Comparison of ENCODE assay signal across 7 mouse cellular contexts in the genomic region with DNA sequence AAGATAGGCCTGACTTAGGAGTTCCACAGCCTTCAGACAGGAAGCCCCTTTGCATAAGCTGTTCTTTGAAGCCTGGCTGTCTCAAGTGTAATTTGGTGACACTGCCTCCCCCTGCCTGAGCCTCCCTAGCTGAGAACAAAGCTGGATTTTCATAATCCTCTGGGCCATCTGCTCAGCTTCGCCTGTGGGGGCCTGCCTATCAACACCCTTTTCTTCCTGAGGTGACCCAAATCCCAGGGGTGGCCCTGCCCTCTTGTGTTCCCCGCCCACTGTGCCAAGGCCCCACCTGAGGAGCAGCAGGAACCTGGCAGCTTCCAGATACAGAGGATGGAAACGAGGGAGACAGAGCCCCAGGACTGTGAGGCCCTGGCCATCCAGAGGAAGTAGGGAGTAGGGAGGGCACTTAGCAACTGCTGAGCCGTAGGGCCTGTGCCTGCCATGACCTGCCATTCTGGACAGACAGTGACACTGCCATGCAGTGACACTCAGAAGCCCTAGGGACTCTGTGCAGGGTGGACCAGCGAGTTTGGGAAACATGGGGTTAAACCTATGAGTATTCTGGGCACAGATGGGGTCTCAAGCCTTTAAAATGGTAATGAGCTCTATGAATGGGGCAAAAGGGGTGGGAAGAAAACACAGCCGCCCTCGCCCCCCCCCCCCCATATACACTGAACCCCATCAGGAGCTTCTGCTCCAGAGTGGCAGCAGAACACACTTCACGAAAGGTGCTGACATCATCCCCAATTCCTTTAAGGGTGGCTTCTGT. TPM values are rescaled to one million over a fixed set of nuclear protein-coding genes. Genes with fewer than 3 reads are reported as not detected.
A peak's percentile ranks its signal among the peaks of the same experiment; 100 is the strongest.
DNase-seq lines count a peak whose midpoint lies in the region; ATAC-seq and TF ChIP-seq lines count a peak whose summit lies in the region.

No protein-coding gene starts in this region.

- H3K9me3 ChIP-seq in forebrain, embryonic 12.5 days: no peaks in the 10 kb centered on the region
- H3K9me3 ChIP-seq in liver, embryonic 15.5 days (replicated peaks): no peaks in the 10 kb centered on the region

- no peaks in the 10 kb centered on the region for H3K27me3 ChIP-seq in forebrain, embryonic 12.5 days
- H3K27me3 ChIP-seq in liver, embryonic 15.5 days: no peaks in the 10 kb centered on the region

- peaks cover 29% of the 10 kb centered on the region for H3K4me1 ChIP-seq in bone marrow, adult 2 months (ENCODE audit: control insufficient read depth, insufficient read depth, low read length)
- H3K4me1 ChIP-seq in forebrain, embryonic 12.5 days: peaks cover 47% of the 10 kb centered on the region
- peaks cover 56% of the 10 kb centered on the region for H3K4me1 ChIP-seq in liver, embryonic 15.5 days (replicated peaks)

- WGBS in bone marrow, adult 2 months: 35% methylated on average over 8 of the region's 8 CpGs
- 6% methylated on average over 8 of the region's 8 CpGs for WGBS in forebrain, embryonic 12.5 days
- 41% methylated on average over 8 of the region's 8 CpGs for WGBS in liver, embryonic 15.5 days (ENCODE audit: insufficient replicate concordance)

- ATAC-seq in forebrain, embryonic 12.5 days (ENCODE audit: low FRiP score): peak; percentile 78
- ATAC-seq in liver, embryonic 15.5 days (ENCODE audit: insufficient read depth): no peak
- ATAC-seq in erythroblast, adult 5-6 weeks (replicated peaks; ENCODE audit: low FRiP score, poor library complexity, severe bottlenecking): no peak; the same call in 1 of the 2 replicates

- TF ChIP-seq CTCF in bone marrow, adult 2 months (IDR thresholded peaks at IDR 0.05; ENCODE audit: control insufficient read depth, insufficient read depth, low read length): no peak

- TF ChIP-seq POLR2A in bone marrow, adult 2 months (IDR thresholded peaks at IDR 0.05; ENCODE audit: borderline replicate concordance, control insufficient read depth, low read depth, low read length): no peak

- peak overlapping the region; percentile 67 for H3K27ac ChIP-seq in bone marrow, adult 2 months (ENCODE audit: control insufficient read depth, insufficient read depth, low read depth, low read length, poor library complexity)
- H3K27ac ChIP-seq in forebrain, embryonic 12.5 days: peak overlapping the region; percentile 91
- 0 out of 2 replicates have a peak overlapping the region, but pooled peaks have one; percentile 9 for H3K27ac ChIP-seq in liver, embryonic 15.5 days (replicated peaks)

- H3K4me3 ChIP-seq in bone marrow, adult 2 months (replicated peaks; ENCODE audit: control insufficient read depth, low read depth, low read length): no peak overlapping the region
- no peak overlapping the region for H3K4me3 ChIP-seq in forebrain, embryonic 12.5 days (replicated peaks)
- H3K4me3 ChIP-seq in liver, embryonic 15.5 days (replicated peaks): no peak overlapping the region

- H3K4me2 ChIP-seq in forebrain, embryonic 12.5 days: peak overlapping the region; percentile 31
- H3K4me2 ChIP-seq in liver, embryonic 15.5 days: 0 out of 2 replicates have a peak overlapping the region, but pooled peaks have one; percentile 1

- H3K9ac ChIP-seq in forebrain, embryonic 12.5 days: no peak overlapping the region; the same call in 1 of the 2 replicates
- peak overlapping the region; percentile 11; the same call in 1 of the 2 replicates for H3K9ac ChIP-seq in liver, embryonic 15.5 days

- peak; percentile 94 for DNase-seq in retina, postnatal 1 day
- DNase-seq in adrenal gland, postnatal 36 days: no peak
- DNase-seq in spleen, postnatal 14 days (ENCODE audit: low spot score in 2 of 2): no peak

- H3K36me3 ChIP-seq in forebrain, embryonic 12.5 days (replicated peaks): peaks cover 47% of the 10 kb centered on the region
- peaks cover 15% of the 10 kb centered on the region; the same call in 1 of the 2 replicates for H3K36me3 ChIP-seq in liver, embryonic 15.5 days (replicated peaks)

RNA-seq across cellular contexts. Expression of gene Akna, which starts 13.8 kb away (rescaled TPM):
- 34.5 and 61.0 TPM in 2 replicates for polyA plus RNA-seq in bone marrow, adult 2 months (2011; ENCODE audit: insufficient read depth, insufficient read length, low replicate concordance, missing spikeins)
- polyA plus RNA-seq in forebrain, embryonic 12.5 days (2016; fragmentation: Nextera tagmentation; extraction: Ambion mirVana): 24.6 and 29.3 TPM in 2 replicates
- 4.8 and 5.7 TPM in 2 replicates for polyA plus RNA-seq in liver, embryonic 15.5 days (2015; fragmentation: Nextera tagmentation; extraction: Ambion mirVana)
- total RNA-seq in adrenal gland, postnatal 36 days (2021): 1 to 10 TPM; 2.6 to 4.3 TPM
- total RNA-seq in erythroblast, adult 5-6 weeks (2015; ENCODE audit: low replicate concordance): 16.9 and 18.4 TPM in 2 replicates
- 8.2 and 9.5 TPM in 2 replicates for total RNA-seq in erythroblast, adult 5-6 weeks (2017; ENCODE audit: low replicate concordance)

RNA-seq across cellular contexts. Expression of gene Orm2, which starts 27.1 kb away (rescaled TPM):
- not detected in 2 replicates for polyA plus RNA-seq in bone marrow, adult 2 months (2011; ENCODE audit: insufficient read depth, insufficient read length, low replicate concordance, missing spikeins)
- not detected in 2 replicates for polyA plus RNA-seq in forebrain, embryonic 12.5 days (2016; fragmentation: Nextera tagmentation; extraction: Ambion mirVana)
- polyA plus RNA-seq in liver, embryonic 15.5 days (2015; fragmentation: Nextera tagmentation; extraction: Ambion mirVana): not detected in 2 replicates
- 1 to 10 TPM; 3.9 to 7.8 TPM for total RNA-seq in adrenal gland, postnatal 36 days (2021)
- not detected in 2 replicates for total RNA-seq in erythroblast, adult 5-6 weeks (2015; ENCODE audit: low replicate concordance)
- total RNA-seq in erythroblast, adult 5-6 weeks (2017; ENCODE audit: low replicate concordance): not detected in 2 replicates

RNA-seq across cellular contexts. Expression of gene Orm3, which starts 33.3 kb away (rescaled TPM):
- not detected in 2 replicates for polyA plus RNA-seq in bone marrow, adult 2 months (2011; ENCODE audit: insufficient read depth, insufficient read length, low replicate concordance, missing spikeins)
- not detected in 2 replicates for polyA plus RNA-seq in forebrain, embryonic 12.5 days (2016; fragmentation: Nextera tagmentation; extraction: Ambion mirVana)
- not detected in 2 replicates for polyA plus RNA-seq in liver, embryonic 15.5 days (2015; fragmentation: Nextera tagmentation; extraction: Ambion mirVana)
- total RNA-seq in adrenal gland, postnatal 36 days (2021): 10 to 100 TPM in 1 of 2 experiments, 1 to 10 TPM in 1; 5.4 to 10.7 TPM
- total RNA-seq in erythroblast, adult 5-6 weeks (2015; ENCODE audit: low replicate concordance): not detected in 2 replicates
- total RNA-seq in erythroblast, adult 5-6 weeks (2017; ENCODE audit: low replicate concordance): not detected in 2 replicates

RNA-seq across cellular contexts. Expression of gene Orm1, which starts 44.9 kb away (rescaled TPM):
- 13.2 and 43.2 TPM in 2 replicates for polyA plus RNA-seq in bone marrow, adult 2 months (2011; ENCODE audit: insufficient read depth, insufficient read length, low replicate concordance, missing spikeins)
- polyA plus RNA-seq in forebrain, embryonic 12.5 days (2016; fragmentation: Nextera tagmentation; extraction: Ambion mirVana): not detected in 2 replicates
- 0.50 and 0.77 TPM in 2 replicates for polyA plus RNA-seq in liver, embryonic 15.5 days (2015; fragmentation: Nextera tagmentation; extraction: Ambion mirVana)
- 10 to 100 TPM; 38.6 to 61.1 TPM for total RNA-seq in adrenal gland, postnatal 36 days (2021)
- 26.3 TPM in 1 of 2 replicates, not detected in the other for total RNA-seq in erythroblast, adult 5-6 weeks (2015; ENCODE audit: low replicate concordance)
- total RNA-seq in erythroblast, adult 5-6 weeks (2017; ENCODE audit: low replicate concordance): 14.8 and 18.0 TPM in 2 replicates

Comparison
In these comparisons a context has a peak if more than half of its experiments do, and no peak if none do; other contexts are left out.
1. H3K27ac ChIP-seq: peak in every context shown above with its lines; median percentile 91 in forebrain, embryonic 12.5 days; 67 in bone marrow, adult 2 months; 9 in liver, embryonic 15.5 days.